7 mouse cellular contexts compared by ENCODE assay signal in genomic region chr7:109357877-109358276, GRCm38 (mm10).
"Had no signal": no experiment of that assay in that cellular context is flagged by ENCODE, and none has a peak within 500 bp of the region (broad histone marks: within the 10 kb centered on the region; RNA-seq: fewer than 3 reads in every experiment).

No protein-coding gene starts in this region.

- DNase-seq: kidney, adult 18-20 months; kidney, postnatal 14 days; lung, postnatal 14 days; right cerebral cortex, adult 18-20 months; right cerebral cortex, postnatal 25 days; thymus, postnatal 4 days had no signal

- ATAC-seq: liver, embryonic 12.5 days had no signal
